Mouse (Mus musculus) layer of hippocampus, adult 2 months (tissue): ENCODE measurements around the gene B2m. TPM values are rescaled to one million over a fixed set of nuclear protein-coding genes. Genes with fewer than 3 reads are reported as not detected.

Source experiments
- DNase-seq, 2 experiments: peaks; one replicate each; pipeline ENCODE4 v3.0.0; 2022; ENCODE audit warnings: low spot score in 2 of 2
- H3K27ac ChIP-seq: fragments of 200-600 bp; 2 replicates; pipeline ENCODE4 v1.8.1; 2022
- H3K4me3 ChIP-seq: fragments of 200-600 bp; 2 replicates; pipeline ENCODE4 v1.8.1; 2022; ENCODE audit warnings: mild to moderate bottlenecking
- CTCF ChIP-seq: fragments of 200-600 bp; conservative IDR thresholded peaks from 2 replicates; pipeline ENCODE4 v1.8.1; 2022; ENCODE audit warnings: antibody characterized with exemption, mild to moderate bottlenecking, moderate library complexity
- total RNA-seq, 2 experiments: library from RNA; stranded (reverse); gene quantifications; 2 replicates each; pipeline ENCODE4 v1.2.3; 2021

The B2m gene
- total RNA-seq, 2 experiments from 2014 or later: 98.0 to 115 TPM

- no peak overlapping the region for H3K4me3 ChIP-seq
- DNase-seq: no peak
- no peak for TF ChIP-seq CTCF
- H3K27ac ChIP-seq: no peak overlapping the region
These were observed 14.9 kb upstream of the B2m start for GRCm38 (mm10) chr2:122132618-122133017.

GRCm38 (mm10) chr2:122137839-122138465 lies 9.5 kb upstream of the B2m start:
- H3K27ac ChIP-seq: no peak overlapping the region
- no peak overlapping the region for H3K4me3 ChIP-seq
- no peak for DNase-seq
- no peak for TF ChIP-seq CTCF

- Histone ChIP-seq H3K27ac (no peak overlapping the region), H3K4me3 (no peak overlapping the region)
- TF ChIP-seq CTCF: no peak
- no peak for DNase-seq
These were observed 6.7 kb upstream of the B2m start for GRCm38 (mm10) chr2:122140815-122141214.

- Histone ChIP-seq H3K4me3 (no peak overlapping the region), H3K27ac (no peak overlapping the region)
- DNase-seq: no peak
- peak; percentile 37 for TF ChIP-seq CTCF
These were observed 6.0 kb upstream of the B2m start for GRCm38 (mm10) chr2:122141332-122141967.

- no peak for TF ChIP-seq CTCF
- Histone ChIP-seq H3K4me3 (no peak overlapping the region), H3K27ac (no peak overlapping the region)
- DNase-seq: no peak
These were observed 4.4 kb upstream of the B2m start for GRCm38 (mm10) chr2:122143111-122143510.

GRCm38 (mm10) chr2:122145756-122146155 lies 1.7 kb upstream of the B2m start:
- DNase-seq: no peak

GRCm38 (mm10) chr2:122146687-122147086 lies 799 bp upstream of the B2m start:
- no peak for TF ChIP-seq CTCF
- no peak for DNase-seq
- H3K27ac ChIP-seq: peak overlapping the region; percentile 49

More at GRCm38 (mm10) chr2:122145756-122146155, 1.7 kb upstream of the B2m start:
- TF ChIP-seq CTCF: no peak
- no peak overlapping the region for H3K4me3 ChIP-seq
- no peak overlapping the region for H3K27ac ChIP-seq

GRCm38 (mm10) chr2:122148242-122148917 lies 894 bp downstream of the B2m start:
- H3K27ac ChIP-seq: peak overlapping the region; percentile 86
- peak overlapping the region; percentile 91 for H3K4me3 ChIP-seq
- TF ChIP-seq CTCF: no peak
- peak in 1 of 2 experiments; percentile 22 for DNase-seq

More at GRCm38 (mm10) chr2:122146687-122147086, 799 bp upstream of the B2m start:
- no peak overlapping the region for H3K4me3 ChIP-seq

GRCm38 (mm10) chr2:122149316-122149715 lies 1.8 kb downstream of the B2m start:
- no peak for TF ChIP-seq CTCF
- no peak overlapping the region for H3K27ac ChIP-seq
- DNase-seq: no peak
- no peak overlapping the region for H3K4me3 ChIP-seq

- TF ChIP-seq CTCF: no peak
- Histone ChIP-seq H3K4me3 (no peak overlapping the region), H3K27ac (no peak overlapping the region)
- DNase-seq: no peak
These were observed 2.2 kb downstream of the B2m start for GRCm38 (mm10) chr2:122149716-122150115.

GRCm38 (mm10) chr2:122151221-122151620 lies 3.7 kb downstream of the B2m start:
- Histone ChIP-seq H3K4me3 (no peak overlapping the region), H3K27ac (no peak overlapping the region)
- TF ChIP-seq CTCF: no peak
- no peak for DNase-seq

- no peak for DNase-seq
- TF ChIP-seq CTCF: no peak
- no peak overlapping the region for H3K27ac ChIP-seq
These were observed 5.4 kb downstream of the B2m start for GRCm38 (mm10) chr2:122152850-122153249.

GRCm38 (mm10) chr2:122153681-122154365 lies 6.3 kb downstream of the B2m start:
- TF ChIP-seq CTCF: no peak
- DNase-seq: no peak
- no peak overlapping the region for H3K4me3 ChIP-seq
- no peak overlapping the region for H3K27ac ChIP-seq

More at GRCm38 (mm10) chr2:122152850-122153249, 5.4 kb downstream of the B2m start:
- no peak overlapping the region for H3K4me3 ChIP-seq
